8 mouse cellular contexts compared by ENCODE assay signal in the genomic region with DNA sequence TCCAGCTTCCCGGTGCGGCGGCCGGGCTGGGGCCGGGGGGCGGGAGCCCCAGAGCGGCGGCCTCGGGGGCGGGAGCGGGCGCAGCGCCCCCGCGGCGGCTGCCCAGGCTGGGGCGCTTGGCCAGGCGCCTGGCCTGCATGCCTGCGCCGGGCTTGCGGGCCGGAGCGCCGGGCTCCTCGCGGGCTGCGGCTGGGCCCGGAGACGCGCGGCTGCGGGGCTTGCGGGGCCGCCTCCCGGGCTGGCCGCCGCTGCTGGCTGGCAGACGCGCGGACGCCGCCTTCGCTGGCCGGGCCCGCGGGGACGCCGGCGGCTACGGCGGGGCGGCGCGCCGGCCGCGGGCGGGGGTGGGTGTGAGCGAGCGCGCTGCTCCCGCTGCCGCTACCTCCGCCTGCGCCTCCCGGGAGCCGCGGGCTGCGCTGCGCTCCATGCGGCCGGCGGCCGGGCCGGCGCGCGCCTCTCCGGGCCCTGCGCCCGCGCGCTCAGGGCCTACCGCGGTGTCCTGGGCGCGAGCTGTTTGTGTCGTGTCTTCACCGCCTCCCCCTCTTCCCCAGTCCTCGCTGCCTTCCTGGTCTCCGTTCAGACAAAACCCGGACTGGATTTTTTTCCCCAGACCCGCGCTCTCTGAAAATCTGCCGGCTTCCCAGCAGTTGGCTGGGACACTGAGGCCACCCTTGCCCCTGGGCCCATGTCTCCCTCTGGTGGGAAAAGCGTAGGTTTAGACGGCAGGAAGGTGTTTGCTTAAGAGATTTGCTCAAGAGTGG. TPM values are rescaled to one million over a fixed set of nuclear protein-coding genes. Genes with fewer than 3 reads are reported as not detected.
DNase-seq lines count a peak whose midpoint lies in the region; ATAC-seq and TF ChIP-seq lines count a peak whose summit lies in the region.

A gene (minus strand): TSS at position 505 of the 761 bp plus-strand sequence.

- peak; percentile 41; the same call in 1 of the 2 replicates for TF ChIP-seq CTCF in lung, adult 2 months (IDR thresholded peaks at IDR 0.05; ENCODE audit: insufficient read depth, low read length)
- peak; percentile 51; the same call in 1 of the 2 replicates for TF ChIP-seq CTCF in thymus, adult 2 months (IDR thresholded peaks at IDR 0.05; ENCODE audit: borderline replicate concordance, control insufficient read depth, extremely low read depth, insufficient read depth, low read length, poor library complexity)

- no peaks in the 10 kb centered on the region for H3K27me3 ChIP-seq in thymus, adult 2 months (ENCODE audit: control insufficient read depth, insufficient read depth, low read length)

- DNase-seq in MN1 (ENCODE audit: low spot score): peak; percentile 94
- DNase-seq in cerebellum, adult 9-10 months: peak; percentile 88
- DNase-seq in layer of hippocampus, adult 8-10 months (ENCODE audit: low spot score in 2 of 2): peak; percentile 82 to 84
- peak; percentile 75 for DNase-seq in lung, adult 2 months
- DNase-seq in ovary, adult 18-20 months (ENCODE audit: low spot score): peak; percentile 80
- DNase-seq in thymus, adult 2 months: peak; percentile 76

- no peak within 1 kb of the TSS for H3K27ac ChIP-seq in thymus, adult 2 months (ENCODE audit: control insufficient read depth, insufficient read depth, low read length)

- TF ChIP-seq POLR2A in lung, adult 2 months (IDR thresholded peaks at IDR 0.05; ENCODE audit: borderline replicate concordance, extremely low read depth, low read depth, low read length): peak; percentile 65; the same call in 1 of the 2 replicates
- no peak for TF ChIP-seq POLR2A in thymus, adult 2 months (IDR thresholded peaks at IDR 0.05; ENCODE audit: control insufficient read depth, extremely low read depth, insufficient read depth, low read length, poor library complexity)

- ATAC-seq in frontal cortex, adult (ENCODE audit: low TSS enrichment): peak; percentile 93
- peak; percentile 75 to 81 for ATAC-seq in hematopoietic stem cell, adult 5-6 weeks (replicated peaks in 1 of 2; ENCODE audit: insufficient read depth in 1 of 2, low FRiP score in 2 of 2, low TSS enrichment in 1 of 2, low read depth in 1 of 2, poor library complexity in 2 of 2, severe bottlenecking in 2 of 2)

- 4% methylated on average over 92 of the region's 97 CpGs for WGBS in lung, adult 2 months
- 10% methylated on average over 97 of the region's 97 CpGs for WGBS in thymus, adult 2 months

- H3K36me3 ChIP-seq in thymus, adult 2 months (ENCODE audit: control insufficient read depth, insufficient read depth, low read length): no peaks in the 10 kb centered on the region

- H3K4me3 ChIP-seq in lung, adult 2 months (replicated peaks; ENCODE audit: extremely low read depth, low read depth, low read length): peak within 1 kb of the TSS; percentile 84
- H3K4me3 ChIP-seq in thymus, adult 2 months (ENCODE audit: control insufficient read depth, insufficient read depth, low read length): peak within 1 kb of the TSS; percentile 85

- peaks cover 2% of the 10 kb centered on the region; the same call in 1 of the 2 replicates for H3K4me1 ChIP-seq in lung, adult 2 months (ENCODE audit: control insufficient read depth, insufficient read depth, low read length)
- peaks cover 23% of the 10 kb centered on the region; the same call in 1 of the 2 replicates for H3K4me1 ChIP-seq in thymus, adult 2 months (replicated peaks; ENCODE audit: control insufficient read depth, insufficient read depth, low read length)

RNA-seq across cellular contexts. Expression of the gene that starts here (rescaled TPM):
- 16.3 and 27.6 TPM in 2 replicates for total RNA-seq in hematopoietic stem cell, adult 5-6 weeks (2017)
- 10 to 100 TPM; 25.7 to 32.4 (median 29.3) TPM for total RNA-seq in layer of hippocampus, adult 8-10 months (2022)
- polyA plus RNA-seq in lung, adult 2 months (2012; rRNA removed): 8.5 and 9.7 TPM in 2 replicates
- polyA plus RNA-seq in thymus, adult 2 months (2012; rRNA removed): 7.4 and 8.5 TPM in 2 replicates
